Mouse (Mus musculus) MEL (cell line): ENCODE results near the gene Chchd1. TPM values are rescaled to one million over a fixed set of nuclear protein-coding genes. Genes with fewer than 3 reads are reported as not detected.

Source experiments
- DNase-seq: peaks from one replicate; pipeline ENCODE4 v3.0.0; 2011; ENCODE audit warnings: low read depth, low spot score
- H3K27ac ChIP-seq: 2 replicates; pipeline ENCODE4 v1.5.1; 2012; ENCODE audit warnings: low read depth, mild to moderate bottlenecking, control low read depth, low read length, moderate library complexity; ENCODE audit not compliant: control insufficient read depth
- H3K27me3 ChIP-seq, 2 experiments: fragments of 150-350 bp in 1 of 2; sonication (generic) in 1 of 2; 2 replicates each; pipeline ENCODE4 v1.6.1; 2012; ENCODE audit warnings: low read length in 2 of 2, mild to moderate bottlenecking in 2 of 2, improper control_type of control experiment in 1 of 2, moderate library complexity in 1 of 2; ENCODE audit not compliant: insufficient read depth in 2 of 2, control insufficient read depth in 1 of 2
- H3K36me3 ChIP-seq, 2 experiments: 2 replicates each; pipeline ENCODE4 v1.6.1; 2012 to 2014; ENCODE audit warnings: low read length in 2 of 2, improper control_type of control experiment in 1 of 2, inconsistent platforms in 1 of 2, mild to moderate bottlenecking in 1 of 2; ENCODE audit not compliant: insufficient read depth in 2 of 2, control insufficient read depth in 1 of 2
- H3K4me1 ChIP-seq, 2 experiments: fragments of 150-350 bp in 1 of 2; sonication (generic) in 1 of 2; 2 replicates each; pipeline ENCODE4 v1.6.1; 2012; ENCODE audit warnings: low read length in 2 of 2, improper control_type of control experiment in 1 of 2, mild to moderate bottlenecking in 1 of 2; ENCODE audit not compliant: insufficient read depth in 2 of 2, control insufficient read depth in 1 of 2
- H3K4me3 ChIP-seq, 2 experiments: fragments of 150-350 bp in 1 of 2; sonication (generic) in 1 of 2; 2 replicates each; pipeline ENCODE4 v1.5.1; 2012; ENCODE audit warnings: low read depth in 2 of 2, low read length in 2 of 2, mild to moderate bottlenecking in 2 of 2, moderate library complexity in 2 of 2, control low read depth in 1 of 2, improper control_type of control experiment in 1 of 2; ENCODE audit not compliant: control insufficient read depth in 1 of 2, insufficient read depth in 1 of 2
- H3K79me2 ChIP-seq: 2 replicates; pipeline ENCODE4 v1.6.1; 2012; ENCODE audit warnings: mild to moderate bottlenecking, low read length, moderate library complexity; ENCODE audit not compliant: control insufficient read depth, poor library complexity, insufficient read depth
- H3K9ac ChIP-seq: 2 replicates; pipeline ENCODE4 v1.6.1; 2012; ENCODE audit warnings: low read depth, mild to moderate bottlenecking, control low read depth, low read length, moderate library complexity; ENCODE audit not compliant: control insufficient read depth, poor library complexity, severe bottlenecking
- H3K9me3 ChIP-seq: fragments of 150-350 bp; sonication (generic); replicated peaks from 2 replicates; pipeline ENCODE4 v1.6.1; 2012; ENCODE audit warnings: mild to moderate bottlenecking, low read length, improper control_type of control experiment, moderate library complexity; ENCODE audit not compliant: insufficient read depth
- BHLHE40 ChIP-seq: IDR thresholded peaks from 2 replicates; pipeline ENCODE4 v1.6.1; 2012; ENCODE audit warnings: low read depth, mild to moderate bottlenecking, inconsistent platforms, low read length, improper control_type of control experiment, borderline replicate concordance
- CHD1 ChIP-seq: IDR thresholded peaks from 2 replicates; pipeline ENCODE4 v1.6.1; 2012; ENCODE audit warnings: low read depth, mild to moderate bottlenecking, inconsistent platforms, low read length, improper control_type of control experiment
- CTCF ChIP-seq, 3 experiments: IDR thresholded peaks in 2 of 3; conservative IDR thresholded peaks in 1 of 3; 2 replicates each; pipeline ENCODE4 v1.5.1; 2011 to 2012; ENCODE audit warnings: low read length in 3 of 3, low read depth in 2 of 3, mild to moderate bottlenecking in 2 of 3, improper control_type of control experiment in 1 of 3, inconsistent platforms in 1 of 3, mixed read lengths in 1 of 3, moderate library complexity in 1 of 3; ENCODE audit not compliant: control insufficient read depth in 1 of 3, insufficient read depth in 1 of 3, poor library complexity in 1 of 3, severe bottlenecking in 1 of 3
- E2F4 ChIP-seq: IDR thresholded peaks from 2 replicates; pipeline ENCODE4 v1.6.1; 2011; ENCODE audit warnings: low read depth, low read length, improper control_type of control experiment, borderline replicate concordance
- ELF1 ChIP-seq: IDR thresholded peaks from 2 replicates; pipeline ENCODE4 v1.6.1; 2014; ENCODE audit warnings: low read depth, mild to moderate bottlenecking, inconsistent platforms, low read length, improper control_type of control experiment, moderate library complexity
- EP300 ChIP-seq, 2 experiments: IDR thresholded peaks; 2 replicates each; pipeline ENCODE4 v1.6.1; 2011; ENCODE audit warnings: improper control_type of control experiment in 2 of 2, low read length in 2 of 2, low read depth in 1 of 2, mild to moderate bottlenecking in 1 of 2
- ETS1 ChIP-seq: IDR thresholded peaks from 2 replicates; pipeline ENCODE4 v1.6.1; 2012; ENCODE audit warnings: low read depth, mild to moderate bottlenecking, inconsistent platforms, low read length, improper control_type of control experiment, moderate library complexity
- GABPA ChIP-seq: IDR thresholded peaks from 2 replicates; pipeline ENCODE4 v1.6.1; 2012; ENCODE audit warnings: low read depth, mild to moderate bottlenecking, inconsistent platforms, low read length, improper control_type of control experiment, moderate library complexity
- HCFC1 ChIP-seq: IDR thresholded peaks from 2 replicates; pipeline ENCODE4 v1.6.1; 2012; ENCODE audit warnings: low read depth, mild to moderate bottlenecking, inconsistent platforms, low read length, improper control_type of control experiment, moderate library complexity
- JUND ChIP-seq: IDR thresholded peaks from 2 replicates; pipeline ENCODE4 v1.6.1; 2011; ENCODE audit warnings: low read depth, mild to moderate bottlenecking, improper control_type of control experiment, low read length
- KAT2A ChIP-seq: conservative IDR thresholded peaks from 2 replicates; pipeline ENCODE4 v1.6.1; 2012; ENCODE audit warnings: low read depth, low read length, improper control_type of control experiment, inconsistent platforms
- MAFK ChIP-seq: IDR thresholded peaks from 2 replicates; pipeline ENCODE4 v1.6.1; 2011; ENCODE audit warnings: low read depth, mild to moderate bottlenecking, low read length, improper control_type of control experiment, borderline replicate concordance
- MAX ChIP-seq: IDR thresholded peaks from 2 replicates; pipeline ENCODE4 v1.6.1; 2011; ENCODE audit warnings: low read length, improper control_type of control experiment
- MAZ ChIP-seq: IDR thresholded peaks from 2 replicates; pipeline ENCODE4 v1.6.1; 2012; ENCODE audit warnings: low read depth, mild to moderate bottlenecking, inconsistent platforms, low read length, improper control_type of control experiment
- MEF2A ChIP-seq: IDR thresholded peaks from 2 replicates; pipeline ENCODE4 v1.6.1; 2014; ENCODE audit warnings: low read depth, mild to moderate bottlenecking, inconsistent platforms, low read length, improper control_type of control experiment; ENCODE audit not compliant: poor library complexity, insufficient replicate concordance, severe bottlenecking; ENCODE audit errors: extremely low read depth
- MXI1 ChIP-seq: IDR thresholded peaks from 2 replicates; pipeline ENCODE4 v1.6.1; 2011; ENCODE audit warnings: mild to moderate bottlenecking, low read depth, low read length, improper control_type of control experiment
- MYB ChIP-seq: IDR thresholded peaks from 2 replicates; pipeline ENCODE4 v1.6.1; 2011; ENCODE audit warnings: mild to moderate bottlenecking, low read depth, low read length, improper control_type of control experiment
- MYC ChIP-seq: IDR thresholded peaks from 2 replicates; pipeline ENCODE4 v1.6.1; 2011; ENCODE audit warnings: low read depth, mild to moderate bottlenecking, low read length, improper control_type of control experiment, moderate library complexity
- NELFE ChIP-seq: IDR thresholded peaks from 2 replicates; pipeline ENCODE4 v1.6.1; 2011; ENCODE audit warnings: low read depth, low read length, improper control_type of control experiment
- NRF1 ChIP-seq: IDR thresholded peaks from 2 replicates; pipeline ENCODE4 v1.6.1; 2014; ENCODE audit warnings: low read depth, mild to moderate bottlenecking, inconsistent platforms, low read length, improper control_type of control experiment, moderate library complexity; ENCODE audit not compliant: poor library complexity, insufficient read depth, severe bottlenecking
- POLR2A ChIP-seq, 2 experiments: IDR thresholded peaks; 2 replicates each; pipeline ENCODE4 v1.6.1; 2011 to 2012; ENCODE audit warnings: low read length in 2 of 2, mild to moderate bottlenecking in 2 of 2, control low read depth in 1 of 2, improper control_type of control experiment in 1 of 2, low read depth in 1 of 2, moderate library complexity in 1 of 2; ENCODE audit not compliant: control insufficient read depth in 1 of 2, insufficient read depth in 1 of 2, poor library complexity in 1 of 2
- POLR2AphosphoS2 ChIP-seq: IDR thresholded peaks from 2 replicates; pipeline ENCODE4 v1.6.1; 2011; ENCODE audit warnings: low read length, improper control_type of control experiment
- POLR2AphosphoS5 ChIP-seq: IDR thresholded peaks from 2 replicates; pipeline ENCODE4 v1.6.1; 2012; ENCODE audit warnings: low read depth, borderline replicate concordance, mild to moderate bottlenecking, inconsistent platforms, low read length, moderate library complexity, mixed read lengths
- RCOR1 ChIP-seq: IDR thresholded peaks from 2 replicates; pipeline ENCODE4 v1.6.1; 2012; ENCODE audit warnings: low read depth, mild to moderate bottlenecking, inconsistent platforms, low read length, improper control_type of control experiment
- SIN3A ChIP-seq: IDR thresholded peaks from 2 replicates; pipeline ENCODE4 v1.6.1; 2012; ENCODE audit warnings: low read length, improper control_type of control experiment, inconsistent platforms
- SMC3 ChIP-seq: IDR thresholded peaks from 2 replicates; pipeline ENCODE4 v1.6.1; 2011; ENCODE audit warnings: low read depth, low read length, improper control_type of control experiment
- TBP ChIP-seq: IDR thresholded peaks from 2 replicates; pipeline ENCODE4 v1.8.0; 2011; ENCODE audit warnings: low read depth, low read length, improper control_type of control experiment
- TCF12 ChIP-seq: IDR thresholded peaks from 2 replicates; pipeline ENCODE4 v1.6.1; 2014; ENCODE audit warnings: low read depth, mild to moderate bottlenecking, inconsistent platforms, low read length, improper control_type of control experiment, moderate library complexity
- UBTF ChIP-seq: IDR thresholded peaks from 2 replicates; pipeline ENCODE4 v1.6.1; 2012; ENCODE audit warnings: low read depth, mild to moderate bottlenecking, inconsistent platforms, low read length, improper control_type of control experiment, moderate library complexity, borderline replicate concordance; ENCODE audit not compliant: insufficient read depth
- USF1 ChIP-seq: IDR thresholded peaks from 2 replicates; pipeline ENCODE4 v1.6.1; 2014; ENCODE audit warnings: low read depth, mild to moderate bottlenecking, inconsistent platforms, low read length, improper control_type of control experiment, moderate library complexity
- ZC3H11A ChIP-seq: IDR thresholded peaks from 2 replicates; pipeline ENCODE4 v1.6.1; 2012; ENCODE audit warnings: low read depth, mild to moderate bottlenecking, inconsistent platforms, low read length, improper control_type of control experiment
- ZKSCAN1 ChIP-seq: IDR thresholded peaks from 2 replicates; pipeline ENCODE4 v1.6.1; 2012; ENCODE audit warnings: low read depth, mild to moderate bottlenecking, inconsistent platforms, low read length, improper control_type of control experiment, moderate library complexity
- polyA plus RNA-seq, 2 experiments: library from polyadenylated mRNA; stranded (reverse) in 1 of 2; unstranded in 1 of 2; fragments of >175 nt in 1 of 2; fragments of >200 nt in 1 of 2; gene quantifications; 2 replicates each; pipeline versions ENCODE4 v1.2.1 to v1.2.4; 2012; ENCODE audit warnings: low replicate concordance in 2 of 2, low read depth in 1 of 2; ENCODE audit not compliant: insufficient read length in 2 of 2, insufficient read depth in 1 of 2, missing spikeins in 1 of 2
- total RNA-seq: library from RNA; depleted of rRNA; stranded (reverse); fragments of 300-350 nt; gene quantifications from 2 replicates; pipeline ENCODE4 v1.2.3, GENCODE M21; 2012

Chchd1 gene
- total and polyA plus RNA-seq, 3 experiments, result 136 to 164 TPM; not detected in 1

GRCm38 (mm10) chr14:20707201-20708190 is 4.7 kb downstream of the Chchd1 start, which contains the start of gene Zswim8:
Gene Zswim8, plus strand, starts transcription at chr14:20707552.
- Histone ChIP-seq H3K27me3 (no peaks in the 10 kb centered on the region), H3K9ac (peak within 1 kb of the TSS; percentile 67), H3K4me3 (peak within 1 kb of the TSS; percentile 68 to 71), H3K79me2 (peaks cover 27% of the 10 kb centered on the region), H3K9me3 (no peaks in the 10 kb centered on the region), H3K36me3 (peaks cover 0 to 12% of the 10 kb centered on the region in 2 experiments; a peak in 3 of 4 replicates), H3K4me1 (peaks cover 3 to 10% of the 10 kb centered on the region in 2 experiments; a peak in 3 of 4 replicates), H3K27ac (peak within 1 kb of the TSS; percentile 46)
- DNase-seq, result peak; percentile 88
- TF ChIP-seq NELFE (peak; percentile 72), MYB (no peak), SIN3A (peak; percentile 98), MEF2A (no peak), HCFC1 (peak; percentile 91), SMC3 (0 out of 2 replicates have a peak, but pooled peaks have one; percentile 0), EP300 (IDR thresholded peaks at IDR 0.05; ENCODE audit: low read depth in 1 of 2, low read length in 2 of 2) (0 out of 4 replicates have a peak, but pooled peaks of 1 of the 2 experiments have one; percentile 11), POLR2AphosphoS2 (no peak), ELF1 (peak; percentile 78), POLR2A (IDR thresholded peaks at IDR 0.05; ENCODE audit: control insufficient read depth in 1 of 2, insufficient read depth in 1 of 2, low read depth in 1 of 2, low read length in 2 of 2, poor library complexity in 1 of 2) (peak in 1 of 2 experiments; percentile 83; a peak in 2 of 4 replicates), ZKSCAN1 (no peak), ZC3H11A (no peak), NRF1 (no peak), MYC (peak; percentile 72), USF1 (peak; percentile 81), GABPA (no peak), TCF12 (no peak), BHLHE40 (no peak), ETS1 (peak; percentile 82), CHD1 (no peak), TBP (peak; percentile 42; the same call in 1 of the 2 replicates), UBTF (no peak), E2F4 (no peak), RCOR1 (no peak), KAT2A (peak; percentile 61; the same call in 1 of the 2 replicates), JUND (no peak), MAZ (no peak), MXI1 (peak; percentile 77), CTCF (IDR thresholded peaks at IDR 0.05 in 2 of 3, conservative IDR thresholded peaks at IDR 0.05 in 1 of 3; ENCODE audit: control insufficient read depth in 1 of 3, insufficient read depth in 1 of 3, low read depth in 2 of 3, low read length in 3 of 3, poor library complexity in 1 of 3, severe bottlenecking in 1 of 3) (no peak), MAX (peak; percentile 79), MAFK (no peak), POLR2AphosphoS5 (no peak)
